Mouse (Mus musculus) cerebellum, postnatal 4 days (tissue): ENCODE measurements around the gene Hbb-bh1.
"Not testable (repeated sequence)": the region's sequence is repeated elsewhere in the genome, so short reads cannot be mapped to it uniquely, and the experiment has no call there.

Experiments
- DNase-seq, 2 experiments: peaks; one replicate each; pipeline ENCODE4 v3.0.0; 2022; ENCODE audit warnings: low spot score in 2 of 2, mixed read lengths in 1 of 2

Hbb-bh1 gene

DNA sequence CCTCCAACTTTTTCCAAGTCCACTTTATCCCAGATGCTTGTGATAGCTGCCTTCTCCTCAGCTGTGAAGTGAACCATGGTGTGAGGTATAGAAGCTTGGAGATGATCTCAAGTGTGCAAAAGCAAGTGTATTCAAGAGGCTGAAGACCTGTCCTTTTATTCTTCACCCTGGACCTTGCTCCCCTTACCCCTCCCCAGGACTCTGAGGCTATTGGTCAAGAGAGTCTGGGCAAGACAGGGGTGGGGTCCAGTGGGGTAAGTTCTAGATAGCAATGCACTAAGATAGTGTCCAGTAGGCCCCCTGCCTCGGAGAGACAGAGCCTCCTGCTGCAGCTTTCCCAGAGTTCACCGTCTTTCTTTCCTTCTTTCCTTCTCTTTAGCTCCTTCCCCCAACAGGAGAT, at the start of gene Hbb-bh1:
Gene Hbb-bh1 (minus strand): TSS at position 131 of the 400 bp plus-strand sequence.
- no peak for DNase-seq

DNA sequence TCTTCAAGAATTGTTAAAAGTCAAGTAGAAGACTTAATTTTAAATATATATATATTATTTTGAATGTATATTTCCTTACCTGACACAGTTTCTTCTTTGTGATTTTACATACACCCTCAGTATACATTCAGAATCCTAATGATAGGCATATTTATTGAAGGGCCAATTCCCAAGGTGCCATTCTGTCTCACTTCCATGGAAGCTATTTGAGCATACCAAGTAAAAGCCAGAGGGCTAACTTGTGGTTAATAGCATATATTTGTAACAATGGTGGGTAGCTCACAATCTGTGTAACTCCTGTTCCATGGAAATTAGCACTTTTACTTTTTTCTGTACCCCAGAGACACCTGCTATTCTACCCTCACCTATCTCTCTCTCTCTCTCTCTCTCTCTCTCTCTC, 43.2 kb upstream of the Hbb-bh1 start, which contains the start of gene Olfr66:
Gene Olfr66 (minus strand): TSS at position 101 of the 400 bp plus-strand sequence.
- DNase-seq, result no peak

- DNase-seq, result no peak
Measured at GRCm38 (mm10) chr7:103877093-103877492, 34.1 kb upstream of the Hbb-bh1 start.

- no peak for DNase-seq
Measured at GRCm38 (mm10) chr7:103874451-103874850, 31.5 kb upstream of the Hbb-bh1 start.

DNA sequence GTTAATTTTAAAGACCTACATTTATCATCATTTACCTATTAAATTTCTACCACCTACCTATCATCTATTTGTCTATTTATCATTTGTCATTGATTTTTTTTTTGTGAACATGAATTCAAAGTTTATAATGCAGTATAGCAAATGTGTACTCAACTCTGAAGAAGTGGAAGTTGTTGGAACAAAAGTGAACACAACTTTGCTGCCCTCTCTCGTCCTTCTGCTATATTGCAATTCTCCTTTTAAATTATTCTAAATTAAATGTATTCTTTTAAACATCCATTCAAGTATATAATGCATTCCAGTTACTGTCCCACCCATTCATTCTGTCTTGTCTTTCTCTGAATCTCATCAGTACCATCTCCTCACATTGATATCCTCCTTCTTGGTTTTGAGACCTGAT, 30.1 kb upstream of the Hbb-bh1 start:
- no peak for DNase-seq

DNA sequence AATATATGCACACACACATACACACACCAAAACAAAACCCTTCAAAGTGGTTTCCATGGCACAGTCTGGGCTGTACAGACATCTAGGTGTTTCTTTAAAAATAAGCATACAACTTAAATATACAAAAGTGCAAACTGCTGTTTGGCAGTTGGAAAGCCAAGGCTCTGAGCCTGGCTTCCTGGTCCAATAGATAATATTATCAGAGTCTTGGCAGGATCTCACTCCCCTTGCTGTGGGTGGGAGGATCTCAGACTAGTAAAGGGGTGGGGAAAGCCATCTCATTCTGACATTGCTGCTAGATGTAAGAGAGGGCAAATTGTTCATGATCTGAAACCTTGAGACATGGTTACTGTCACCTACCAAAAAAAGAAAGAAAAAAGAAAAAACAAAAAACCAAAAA, 27.7 kb upstream of the Hbb-bh1 start:
- no peak for DNase-seq

- DNase-seq, result no peak
Measured at GRCm38 (mm10) chr7:103865716-103866115, 22.8 kb upstream of the Hbb-bh1 start.

DNA sequence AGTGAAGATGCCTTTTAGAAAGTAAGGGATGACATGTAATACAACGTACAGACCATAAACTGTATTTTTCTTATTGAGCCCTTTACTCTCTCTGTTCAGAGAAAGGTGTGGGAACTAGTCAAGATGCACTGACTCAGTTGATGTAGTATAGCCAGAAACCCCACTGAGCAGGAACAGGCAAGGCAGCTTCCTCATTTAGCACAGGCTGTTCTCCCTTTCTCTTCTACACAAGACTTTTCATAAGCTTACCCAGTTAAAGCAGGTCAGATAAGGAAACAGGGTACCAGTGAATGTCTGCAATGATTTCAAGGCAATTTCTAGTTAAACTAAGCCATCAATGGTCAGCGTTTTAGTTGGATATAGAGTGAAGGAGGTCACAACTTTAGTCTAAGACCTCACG, 18.6 kb upstream of the Hbb-bh1 start:
- DNase-seq, result no peak

GRCm38 (mm10) chr7:103860855-103861254, 17.9 kb upstream of the Hbb-bh1 start:
- no peak for DNase-seq

- DNase-seq, result no peak
Measured at GRCm38 (mm10) chr7:103859076-103859475, 16.1 kb upstream of the Hbb-bh1 start.

- DNase-seq, result no peak
Measured at GRCm38 (mm10) chr7:103854669-103855068, 11.7 kb upstream of the Hbb-bh1 start.

GRCm38 (mm10) chr7:103853090-103853489, 10.1 kb upstream of the Hbb-bh1 start, which contains the start of gene Hbb-y:
TSS of gene Hbb-y (minus strand) at chr7:103853216.
- DNase-seq, result no peak

- DNase-seq, result no peak
Measured at GRCm38 (mm10) chr7:103844525-103845325, 1.8 kb upstream of the Hbb-bh1 start.

GRCm38 (mm10) chr7:103840268-103840667, 2.7 kb downstream of the Hbb-bh1 start, which contains the start of gene Hbb-bh2:
TSS of gene Hbb-bh2 (minus strand) at chr7:103840520.
- DNase-seq, result no peak

DNA sequence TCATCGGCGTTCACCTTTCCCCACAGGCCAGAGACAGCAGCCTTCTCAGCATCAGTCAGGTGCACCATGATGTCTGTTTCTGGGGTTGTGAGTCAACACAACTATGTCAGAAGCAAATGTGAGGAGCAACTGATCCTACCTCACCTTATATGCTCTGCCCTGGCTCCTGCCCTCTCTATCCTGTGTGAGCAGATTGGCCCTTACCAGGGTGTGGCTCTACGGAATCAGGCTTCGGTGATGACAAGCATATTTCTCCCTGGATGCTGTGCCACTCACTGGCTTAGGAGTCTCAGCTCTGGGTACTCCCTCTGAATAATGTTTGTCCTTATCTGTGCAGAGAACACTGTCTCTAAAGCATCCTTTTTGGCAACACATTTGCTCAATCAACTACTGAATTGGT, 15.2 kb downstream of the Hbb-bh1 start, which contains the start of gene Hbb-bs:
Gene Hbb-bs (minus strand): TSS at position 289 of the 400 bp plus-strand sequence.
- no peak for DNase-seq

DNA sequence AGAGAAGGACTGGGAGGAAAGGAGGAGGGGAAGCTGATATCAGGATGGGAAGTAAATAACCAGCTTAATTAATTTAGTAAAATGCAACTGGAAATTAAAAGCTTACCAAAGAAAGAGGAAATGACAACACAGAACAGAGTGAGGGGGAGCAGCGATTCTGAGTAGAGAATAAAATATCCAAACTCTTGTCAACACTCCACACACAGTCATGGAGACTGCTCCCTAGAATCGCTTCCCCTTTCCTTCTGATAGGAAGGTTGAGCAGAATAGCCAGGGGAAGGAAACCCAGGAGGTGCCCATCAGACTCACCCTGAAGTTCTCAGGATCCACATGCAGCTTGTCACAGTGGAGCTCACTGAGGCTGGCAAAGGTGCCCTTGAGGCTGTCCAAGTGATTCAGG, 15.8 kb downstream of the Hbb-bh1 start:
- not testable (repeated sequence) for DNase-seq

DNA sequence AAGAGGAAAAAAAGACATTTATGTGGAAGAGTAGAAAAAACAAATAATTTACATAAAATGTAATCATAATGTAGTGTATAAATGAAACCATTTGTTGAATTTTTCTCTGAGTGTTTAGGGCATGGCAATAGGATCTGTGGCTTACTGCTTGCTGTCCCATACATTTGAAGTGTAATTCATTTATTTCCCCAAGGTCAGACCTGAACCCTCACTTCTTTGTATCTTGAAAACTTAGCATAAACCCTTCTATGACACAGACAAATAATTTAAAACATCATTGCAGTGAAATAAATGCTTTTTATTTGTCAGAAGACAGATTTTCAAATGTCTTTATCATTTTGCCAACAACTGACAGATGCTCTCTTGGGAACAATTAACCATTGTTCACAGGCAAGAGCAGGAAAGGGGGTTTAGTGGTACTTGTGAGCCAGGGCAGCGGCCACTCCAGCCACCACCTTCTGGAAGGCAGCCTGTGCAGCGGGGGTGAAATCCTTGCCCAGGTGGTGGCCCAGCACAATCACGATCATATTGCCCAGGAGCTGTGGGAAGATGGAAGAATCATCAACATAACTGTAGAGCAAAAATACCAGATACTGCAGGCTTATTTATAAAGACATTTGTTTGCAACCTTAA, 16.6 kb downstream of the Hbb-bh1 start:
- no peak for DNase-seq

DNA sequence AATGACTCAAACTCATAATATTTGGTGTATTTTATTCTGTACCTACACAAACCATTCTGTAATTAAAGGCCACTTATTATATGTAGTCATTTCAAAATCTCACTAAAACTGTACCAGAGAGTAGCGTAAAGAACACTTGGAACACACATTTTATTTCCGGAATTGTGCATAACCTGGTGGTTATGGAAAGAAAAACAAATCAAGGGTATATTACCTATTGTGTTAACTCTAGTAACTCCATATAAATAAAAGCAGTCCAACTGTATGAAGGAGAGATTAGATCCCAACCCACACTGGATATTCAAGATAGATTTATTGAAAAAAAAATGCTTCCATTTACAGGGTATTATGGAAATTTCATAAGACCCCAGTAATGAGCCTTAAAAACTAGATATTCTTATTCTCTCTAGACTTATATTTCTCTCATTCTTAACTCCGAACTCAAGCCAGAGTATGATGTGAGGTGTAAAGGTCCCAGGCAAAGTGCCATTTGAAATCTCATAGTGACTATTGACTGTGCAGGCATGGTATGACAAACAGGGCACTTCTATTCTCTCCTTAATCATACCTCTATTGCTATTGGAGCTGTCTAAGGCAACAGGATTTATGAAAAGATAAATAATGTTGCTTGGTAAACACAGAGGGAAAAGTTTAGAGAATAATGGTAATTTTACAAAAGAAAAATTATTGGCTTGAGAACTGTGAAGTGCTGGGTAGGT, 17.3 kb downstream of the Hbb-bh1 start:
- no peak for DNase-seq

- no peak for DNase-seq
Measured at GRCm38 (mm10) chr7:103824597-103824996, 18.4 kb downstream of the Hbb-bh1 start.

DNA sequence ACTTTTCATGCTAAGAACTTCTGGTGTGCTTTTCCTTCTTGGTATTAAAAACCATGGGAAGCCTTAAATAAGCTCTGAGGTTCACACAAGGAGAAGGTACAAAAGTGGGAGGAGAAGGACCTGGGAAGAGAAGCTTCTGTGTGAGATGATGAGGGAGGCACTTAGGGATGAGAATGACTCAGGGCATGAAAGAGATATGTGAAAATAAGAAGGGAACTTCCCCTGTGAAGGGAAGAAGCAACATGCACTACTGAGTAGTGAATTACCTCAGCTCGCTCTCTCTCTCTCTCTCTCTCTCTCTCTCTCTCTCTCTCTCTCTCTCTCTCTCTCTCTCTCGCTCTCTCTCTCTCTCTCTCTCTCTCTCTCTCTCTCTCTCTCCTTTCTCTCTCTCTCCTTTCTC, 27.9 kb downstream of the Hbb-bh1 start:
- not testable (repeated sequence) for DNase-seq

GRCm38 (mm10) chr7:103813766-103814165, 29.2 kb downstream of the Hbb-bh1 start, which contains the start of gene Hbb-bt:
TSS of gene Hbb-bt (minus strand) at chr7:103813996.
- DNase-seq, result no peak

- not testable (repeated sequence) for DNase-seq
Measured at GRCm38 (mm10) chr7:103813152-103813551, 29.8 kb downstream of the Hbb-bh1 start.
